Mouse (Mus musculus): Measurements from ENCODE around the gene Shisa7. TPM values are rescaled to one million over a fixed set of nuclear protein-coding genes. Genes with fewer than 3 reads are reported as not detected.

Shisa7 gene
- total and polyA plus RNA-seq, 3 experiments, result 0.07 TPM; not detected in 2

GRCm38 (mm10) chr7:4776131-4776530 lies 68.4 kb downstream of the Shisa7 start:
- H3K27me3 ChIP-seq (ENCODE audit: control insufficient read depth in 1 of 2, insufficient read depth in 2 of 2, low read length in 2 of 2), result peaks cover 5 to 14% of the 10 kb centered on the region in 2 experiments; a peak in 3 of 4 replicates
- peaks cover 0 to 12% of the 10 kb centered on the region in 2 experiments; a peak in 1 of 4 replicates for H3K4me1 ChIP-seq (ENCODE audit: control insufficient read depth in 1 of 2, insufficient read depth in 2 of 2, low read length in 2 of 2)

More at GRCm38 (mm10) chr7:4776131-4776530, 68.4 kb downstream of the Shisa7 start:
- Histone ChIP-seq H3K4me3 (ENCODE audit: control insufficient read depth in 1 of 2, insufficient read depth in 1 of 2, low read depth in 2 of 2, low read length in 2 of 2) (no peak overlapping the region), H3K36me3 (ENCODE audit: control insufficient read depth in 1 of 2, insufficient read depth in 2 of 2, low read length in 2 of 2) (no peaks in the 10 kb centered on the region), H3K9ac (ENCODE audit: control insufficient read depth, low read depth, low read length, poor library complexity, severe bottlenecking) (no peak overlapping the region), H3K79me2 (ENCODE audit: control insufficient read depth, insufficient read depth, low read length, poor library complexity) (no peaks in the 10 kb centered on the region), H3K9me3 (replicated peaks; ENCODE audit: insufficient read depth, low read length) (no peaks in the 10 kb centered on the region), H3K27ac (ENCODE audit: control insufficient read depth, low read depth, low read length) (no peak overlapping the region)
- no peak for DNase-seq (ENCODE audit: low read depth, low spot score)
- TF ChIP-seq BHLHE40 (IDR thresholded peaks at IDR 0.05; ENCODE audit: borderline replicate concordance, low read depth, low read length), result no peak
- TF ChIP-seq POLR2AphosphoS2 (IDR thresholded peaks at IDR 0.05; ENCODE audit: low read length), result no peak
- TF ChIP-seq SIN3A (IDR thresholded peaks at IDR 0.05; ENCODE audit: low read length), result no peak
- no peak for TF ChIP-seq CHD2 (IDR thresholded peaks at IDR 0.05; ENCODE audit: low read length)
- no peak for TF ChIP-seq RCOR1 (IDR thresholded peaks at IDR 0.05; ENCODE audit: low read depth, low read length)
- TF ChIP-seq TCF12 (IDR thresholded peaks at IDR 0.05; ENCODE audit: low read depth, low read length), result no peak
- no peak for TF ChIP-seq MAX (IDR thresholded peaks at IDR 0.05; ENCODE audit: low read length)
- TF ChIP-seq JUND (IDR thresholded peaks at IDR 0.05; ENCODE audit: low read depth, low read length), result no peak
- TF ChIP-seq NELFE (IDR thresholded peaks at IDR 0.05; ENCODE audit: low read depth, low read length), result no peak
- TF ChIP-seq ZMIZ1 (IDR thresholded peaks at IDR 0.05; ENCODE audit: low read depth, low read length), result no peak
- no peak for TF ChIP-seq POLR2AphosphoS5 (IDR thresholded peaks at IDR 0.05; ENCODE audit: borderline replicate concordance, low read depth, low read length)
- no peak for TF ChIP-seq POLR2A (IDR thresholded peaks at IDR 0.05; ENCODE audit: control insufficient read depth in 1 of 2, insufficient read depth in 1 of 2, low read depth in 1 of 2, low read length in 2 of 2, poor library complexity in 1 of 2)
- TF ChIP-seq USF2 (IDR thresholded peaks at IDR 0.05; ENCODE audit: borderline replicate concordance in 1 of 2, insufficient read depth in 1 of 2, low read depth in 1 of 2, low read length in 2 of 2), result no peak
- no peak for TF ChIP-seq HCFC1 (IDR thresholded peaks at IDR 0.05; ENCODE audit: low read depth, low read length)
- TF ChIP-seq MYC (IDR thresholded peaks at IDR 0.05; ENCODE audit: low read depth, low read length), result no peak
- TF ChIP-seq GABPA (IDR thresholded peaks at IDR 0.05; ENCODE audit: low read depth, low read length), result no peak
- no peak for TF ChIP-seq RAD21 (IDR thresholded peaks at IDR 0.05; ENCODE audit: low read depth, low read length)

Other genes starting within 250 kb of the Shisa7 start
Only the 30 nearest of the 33 such genes appear.
- 9.4 and 10.2 TPM in 2 replicates for gene Tmem86b, start 213.3 kb downstream of the Shisa7 start, total RNA-seq (2012; rRNA removed)
- 10 to 100 TPM in 1 of 2 experiments, not detected in 1; 31.6 TPM for gene Tmem86b, start 213.3 kb downstream of the Shisa7 start, polyA plus RNA-seq (2012; ENCODE audit: insufficient read depth in 1 of 2, insufficient read length in 2 of 2, low read depth in 1 of 2, low replicate concordance in 2 of 2, missing spikeins in 1 of 2)
- gene Ppp6r1, start 185.7 kb downstream of the Shisa7 start, total RNA-seq (2012; rRNA removed), result 89.5 and 93.1 TPM in 2 replicates
- 100 to 1,000 TPM in 1 of 2 experiments, not detected in 1; 167 TPM for gene Ppp6r1, start 185.7 kb downstream of the Shisa7 start, polyA plus RNA-seq (2012; ENCODE audit: insufficient read depth in 1 of 2, insufficient read length in 2 of 2, low read depth in 1 of 2, low replicate concordance in 2 of 2, missing spikeins in 1 of 2)
- 101 and 111 TPM in 2 replicates for gene Hspbp1, start 159.6 kb downstream of the Shisa7 start, total RNA-seq (2012; rRNA removed)
- 100 to 1,000 TPM in 1 of 2 experiments, not detected in 1; 101 TPM for gene Hspbp1, start 159.6 kb downstream of the Shisa7 start, polyA plus RNA-seq (2012; ENCODE audit: insufficient read depth in 1 of 2, insufficient read length in 2 of 2, low read depth in 1 of 2, low replicate concordance in 2 of 2, missing spikeins in 1 of 2)
- not detected in 2 replicates for gene Brsk1, start 154.1 kb downstream of the Shisa7 start, total RNA-seq (2012; rRNA removed)
- gene Brsk1, start 154.1 kb downstream of the Shisa7 start, polyA plus RNA-seq (2012; ENCODE audit: insufficient read depth in 1 of 2, insufficient read length in 2 of 2, low read depth in 1 of 2, low replicate concordance in 2 of 2, missing spikeins in 1 of 2), result under 1 TPM in 1 of 2 experiments, not detected in 1; 0.06 TPM
- 0.31 and 0.39 TPM in 2 replicates for gene Tmem150b, start 119.4 kb downstream of the Shisa7 start, total RNA-seq (2012; rRNA removed)
- 1 to 10 TPM in 1 of 2 experiments, not detected in 1; 1.4 TPM for gene Tmem150b, start 119.4 kb downstream of the Shisa7 start, polyA plus RNA-seq (2012; ENCODE audit: insufficient read depth in 1 of 2, insufficient read length in 2 of 2, low read depth in 1 of 2, low replicate concordance in 2 of 2, missing spikeins in 1 of 2)
- gene Kmt5c, start 104.6 kb downstream of the Shisa7 start, total RNA-seq (2012; rRNA removed), result 21.0 and 21.8 TPM in 2 replicates
- 10 to 100 TPM in 1 of 2 experiments, not detected in 1; 60.2 TPM for gene Kmt5c, start 104.6 kb downstream of the Shisa7 start, polyA plus RNA-seq (2012; ENCODE audit: insufficient read depth in 1 of 2, insufficient read length in 2 of 2, low read depth in 1 of 2, low replicate concordance in 2 of 2, missing spikeins in 1 of 2)
- 4.6 and 8.7 TPM in 2 replicates for gene Cox6b2, start 91.6 kb downstream of the Shisa7 start, total RNA-seq (2012; rRNA removed)
- gene Cox6b2, start 91.6 kb downstream of the Shisa7 start, polyA plus RNA-seq (2012; ENCODE audit: insufficient read depth in 1 of 2, insufficient read length in 2 of 2, low read depth in 1 of 2, low replicate concordance in 2 of 2, missing spikeins in 1 of 2), result 10 to 100 TPM in 1 of 2 experiments, not detected in 1; 36.3 TPM
- gene Fam71e2, start 73.4 kb downstream of the Shisa7 start, total RNA-seq (2012; rRNA removed), result not detected in 2 replicates
- not detected for gene Fam71e2, start 73.4 kb downstream of the Shisa7 start, polyA plus RNA-seq (2012; ENCODE audit: insufficient read depth in 1 of 2, insufficient read length in 2 of 2, low read depth in 1 of 2, low replicate concordance in 2 of 2, missing spikeins in 1 of 2)
- gene Il11, start 61.8 kb downstream of the Shisa7 start, total RNA-seq (2012; rRNA removed), result 0.12 TPM in 1 of 2 replicates, not detected in the other
- gene Il11, start 61.8 kb downstream of the Shisa7 start, polyA plus RNA-seq (2012; ENCODE audit: insufficient read depth in 1 of 2, insufficient read length in 2 of 2, low read depth in 1 of 2, low replicate concordance in 2 of 2, missing spikeins in 1 of 2), result under 1 TPM in 1 of 2 experiments, not detected in 1; 0.07 TPM
- gene Tmem190, start 61.8 kb downstream of the Shisa7 start, total RNA-seq (2012; rRNA removed), result not detected in 2 replicates
- gene Tmem190, start 61.8 kb downstream of the Shisa7 start, polyA plus RNA-seq (2012; ENCODE audit: insufficient read depth in 1 of 2, insufficient read length in 2 of 2, low read depth in 1 of 2, low replicate concordance in 2 of 2, missing spikeins in 1 of 2), result 1 to 10 TPM in 1 of 2 experiments, not detected in 1; 1.6 TPM
- 20.9 and 23.8 TPM in 2 replicates for gene Tmem238, start 55.0 kb downstream of the Shisa7 start, total RNA-seq (2012; rRNA removed)
- gene Tmem238, start 55.0 kb downstream of the Shisa7 start, polyA plus RNA-seq (2012; ENCODE audit: insufficient read depth in 1 of 2, insufficient read length in 2 of 2, low read depth in 1 of 2, low replicate concordance in 2 of 2, missing spikeins in 1 of 2), result 10 to 100 TPM in 1 of 2 experiments, not detected in 1; 31.3 TPM
- 2,026 and 2,264 TPM in 2 replicates for gene Rpl28, start 51.8 kb downstream of the Shisa7 start, total RNA-seq (2012; rRNA removed)
- gene Rpl28, start 51.8 kb downstream of the Shisa7 start, polyA plus RNA-seq (2012; ENCODE audit: insufficient read depth in 1 of 2, insufficient read length in 2 of 2, low read depth in 1 of 2, low replicate concordance in 2 of 2, missing spikeins in 1 of 2), result 1,000 to 10,000 TPM in 1 of 2 experiments, 100 to 1,000 TPM in 1; 1,000 to 9,991 TPM
- 341 and 346 TPM in 2 replicates for gene Ube2s, start 32.1 kb downstream of the Shisa7 start, total RNA-seq (2012; rRNA removed)
- 100 to 1,000 TPM in 1 of 2 experiments, not detected in 1; 740 TPM for gene Ube2s, start 32.1 kb downstream of the Shisa7 start, polyA plus RNA-seq (2012; ENCODE audit: insufficient read depth in 1 of 2, insufficient read length in 2 of 2, low read depth in 1 of 2, low replicate concordance in 2 of 2, missing spikeins in 1 of 2)
- 2.6 and 2.8 TPM in 2 replicates for gene Isoc2b, start 25.6 kb upstream of the Shisa7 start, total RNA-seq (2012; rRNA removed)
- 1 to 10 TPM in 1 of 2 experiments, not detected in 1; 3.0 TPM for gene Isoc2b, start 25.6 kb upstream of the Shisa7 start, polyA plus RNA-seq (2012; ENCODE audit: insufficient read depth in 1 of 2, insufficient read length in 2 of 2, low read depth in 1 of 2, low replicate concordance in 2 of 2, missing spikeins in 1 of 2)
- 11.1 and 12.4 TPM in 2 replicates for gene Isoc2a, start 32.5 kb upstream of the Shisa7 start, total RNA-seq (2012; rRNA removed)
- gene Isoc2a, start 32.5 kb upstream of the Shisa7 start, polyA plus RNA-seq (2012; ENCODE audit: insufficient read depth in 1 of 2, insufficient read length in 2 of 2, low read depth in 1 of 2, low replicate concordance in 2 of 2, missing spikeins in 1 of 2), result 10 to 100 TPM in 1 of 2 experiments, not detected in 1; 20.6 TPM
- gene Gm36210, start 61.8 kb upstream of the Shisa7 start, total RNA-seq (2012; rRNA removed), result 0.15 TPM in 1 of 2 replicates, not detected in the other
- under 1 TPM in 1 of 2 experiments, not detected in 1; 0.97 TPM for gene Gm36210, start 61.8 kb upstream of the Shisa7 start, polyA plus RNA-seq (2012; ENCODE audit: insufficient read depth in 1 of 2, insufficient read length in 2 of 2, low read depth in 1 of 2, low replicate concordance in 2 of 2, missing spikeins in 1 of 2)
- gene Zfp628, start 70.5 kb upstream of the Shisa7 start, total RNA-seq (2012; rRNA removed), result 2.5 and 3.3 TPM in 2 replicates
- gene Zfp628, start 70.5 kb upstream of the Shisa7 start, polyA plus RNA-seq (2012; ENCODE audit: insufficient read depth in 1 of 2, insufficient read length in 2 of 2, low read depth in 1 of 2, low replicate concordance in 2 of 2, missing spikeins in 1 of 2), result 10 to 100 TPM in 1 of 2 experiments, not detected in 1; 17.6 TPM
- 0.81 and 0.85 TPM in 2 replicates for gene Nat14, start 77.3 kb upstream of the Shisa7 start, total RNA-seq (2012; rRNA removed)
- gene Nat14, start 77.3 kb upstream of the Shisa7 start, polyA plus RNA-seq (2012; ENCODE audit: insufficient read depth in 1 of 2, insufficient read length in 2 of 2, low read depth in 1 of 2, low replicate concordance in 2 of 2, missing spikeins in 1 of 2), result 1 to 10 TPM in 1 of 2 experiments, not detected in 1; 1.9 TPM
- 0.04 TPM in 1 of 2 replicates, not detected in the other for gene Ssc5d, start 81.1 kb upstream of the Shisa7 start, total RNA-seq (2012; rRNA removed)
- under 1 TPM in 1 of 2 experiments, not detected in 1; 0.17 TPM for gene Ssc5d, start 81.1 kb upstream of the Shisa7 start, polyA plus RNA-seq (2012; ENCODE audit: insufficient read depth in 1 of 2, insufficient read length in 2 of 2, low read depth in 1 of 2, low replicate concordance in 2 of 2, missing spikeins in 1 of 2)
- not detected in 2 replicates for gene Sbk2, start 119.7 kb upstream of the Shisa7 start, total RNA-seq (2012; rRNA removed)
- not detected for gene Sbk2, start 119.7 kb upstream of the Shisa7 start, polyA plus RNA-seq (2012; ENCODE audit: insufficient read depth in 1 of 2, insufficient read length in 2 of 2, low read depth in 1 of 2, low replicate concordance in 2 of 2, missing spikeins in 1 of 2)
- not detected in 2 replicates for gene Sbk3, start 126.5 kb upstream of the Shisa7 start, total RNA-seq (2012; rRNA removed)
- not detected for gene Sbk3, start 126.5 kb upstream of the Shisa7 start, polyA plus RNA-seq (2012; ENCODE audit: insufficient read depth in 1 of 2, insufficient read length in 2 of 2, low read depth in 1 of 2, low replicate concordance in 2 of 2, missing spikeins in 1 of 2)
- 0.42 and 0.54 TPM in 2 replicates for gene Zfp579, start 151.5 kb upstream of the Shisa7 start, total RNA-seq (2012; rRNA removed)
- 1 to 10 TPM in 1 of 2 experiments, not detected in 1; 3.6 TPM for gene Zfp579, start 151.5 kb upstream of the Shisa7 start, polyA plus RNA-seq (2012; ENCODE audit: insufficient read depth in 1 of 2, insufficient read length in 2 of 2, low read depth in 1 of 2, low replicate concordance in 2 of 2, missing spikeins in 1 of 2)
- 9.2 and 9.4 TPM in 2 replicates for gene Zfp524, start 169.7 kb upstream of the Shisa7 start, total RNA-seq (2012; rRNA removed)
- 10 to 100 TPM in 1 of 2 experiments, not detected in 1; 12.7 TPM for gene Zfp524, start 169.7 kb upstream of the Shisa7 start, polyA plus RNA-seq (2012; ENCODE audit: insufficient read depth in 1 of 2, insufficient read length in 2 of 2, low read depth in 1 of 2, low replicate concordance in 2 of 2, missing spikeins in 1 of 2)
- 27.5 and 28.1 TPM in 2 replicates for gene Fiz1, start 170.0 kb upstream of the Shisa7 start, total RNA-seq (2012; rRNA removed)
- gene Fiz1, start 170.0 kb upstream of the Shisa7 start, polyA plus RNA-seq (2012; ENCODE audit: insufficient read depth in 1 of 2, insufficient read length in 2 of 2, low read depth in 1 of 2, low replicate concordance in 2 of 2, missing spikeins in 1 of 2), result 10 to 100 TPM in 1 of 2 experiments, not detected in 1; 56.5 TPM
- not detected in 2 replicates for gene Gm44973, start 170.8 kb upstream of the Shisa7 start, total RNA-seq (2012; rRNA removed)
- gene Gm44973, start 170.8 kb upstream of the Shisa7 start, polyA plus RNA-seq (2012; ENCODE audit: insufficient read depth in 1 of 2, insufficient read length in 2 of 2, low read depth in 1 of 2, low replicate concordance in 2 of 2, missing spikeins in 1 of 2), result 1 to 10 TPM in 1 of 2 experiments, not detected in 1; 7.9 TPM
- gene Zfp865, start 175.7 kb upstream of the Shisa7 start, total RNA-seq (2012; rRNA removed), result 12.2 and 12.7 TPM in 2 replicates
- 10 to 100 TPM in 1 of 2 experiments, not detected in 1; 34.6 TPM for gene Zfp865, start 175.7 kb upstream of the Shisa7 start, polyA plus RNA-seq (2012; ENCODE audit: insufficient read depth in 1 of 2, insufficient read length in 2 of 2, low read depth in 1 of 2, low replicate concordance in 2 of 2, missing spikeins in 1 of 2)
- gene Ccdc106, start 175.9 kb upstream of the Shisa7 start, total RNA-seq (2012; rRNA removed), result 0.39 and 0.50 TPM in 2 replicates
- gene Ccdc106, start 175.9 kb upstream of the Shisa7 start, polyA plus RNA-seq (2012; ENCODE audit: insufficient read depth in 1 of 2, insufficient read length in 2 of 2, low read depth in 1 of 2, low replicate concordance in 2 of 2, missing spikeins in 1 of 2), result under 1 TPM in 1 of 2 experiments, not detected in 1; 0.82 TPM
- not detected in 2 replicates for gene 4632433K11Rik, start 189.4 kb upstream of the Shisa7 start, total RNA-seq (2012; rRNA removed)
- not detected for gene 4632433K11Rik, start 189.4 kb upstream of the Shisa7 start, polyA plus RNA-seq (2012; ENCODE audit: insufficient read depth in 1 of 2, insufficient read length in 2 of 2, low read depth in 1 of 2, low replicate concordance in 2 of 2, missing spikeins in 1 of 2)
- 0.96 and 1.2 TPM in 2 replicates for gene Zfp784, start 193.8 kb upstream of the Shisa7 start, total RNA-seq (2012; rRNA removed)
- 1 to 10 TPM in 1 of 2 experiments, not detected in 1; 2.9 TPM for gene Zfp784, start 193.8 kb upstream of the Shisa7 start, polyA plus RNA-seq (2012; ENCODE audit: insufficient read depth in 1 of 2, insufficient read length in 2 of 2, low read depth in 1 of 2, low replicate concordance in 2 of 2, missing spikeins in 1 of 2)
- gene Zfp580, start 206.8 kb upstream of the Shisa7 start, total RNA-seq (2012; rRNA removed), result 1.0 and 1.7 TPM in 2 replicates
- gene Zfp580, start 206.8 kb upstream of the Shisa7 start, polyA plus RNA-seq (2012; ENCODE audit: insufficient read depth in 1 of 2, insufficient read length in 2 of 2, low read depth in 1 of 2, low replicate concordance in 2 of 2, missing spikeins in 1 of 2), result 10 to 100 TPM in 1 of 2 experiments, not detected in 1; 19.9 TPM